Mouse (Mus musculus) cerebellum, adult 18-20 months (tissue): ENCODE data around the gene Cadm4.

Experiments used
- DNase-seq, 2 experiments: peaks; one replicate each; pipeline ENCODE4 v3.0.0; 2021

The Cadm4 gene

DNA sequence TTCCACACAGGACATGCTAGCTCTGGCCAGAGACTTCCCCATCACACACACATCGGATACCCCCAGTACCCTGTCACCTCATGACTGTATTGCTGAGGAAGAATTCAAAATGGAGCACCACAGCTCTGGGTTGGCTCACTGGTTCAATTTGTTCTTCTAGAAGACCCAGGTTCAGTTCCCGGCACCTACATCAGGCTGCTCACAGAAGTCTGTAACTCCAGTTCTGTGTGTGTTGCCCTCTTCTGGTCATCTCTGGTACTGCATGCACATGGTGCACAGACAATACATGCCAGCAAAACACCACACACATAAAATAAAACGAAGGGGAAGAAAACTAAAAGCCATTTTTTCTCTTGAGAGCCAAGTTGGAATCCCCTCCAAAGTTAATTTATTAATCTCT, 12.7 kb upstream of the Cadm4 start:
- no peak for DNase-seq

DNA sequence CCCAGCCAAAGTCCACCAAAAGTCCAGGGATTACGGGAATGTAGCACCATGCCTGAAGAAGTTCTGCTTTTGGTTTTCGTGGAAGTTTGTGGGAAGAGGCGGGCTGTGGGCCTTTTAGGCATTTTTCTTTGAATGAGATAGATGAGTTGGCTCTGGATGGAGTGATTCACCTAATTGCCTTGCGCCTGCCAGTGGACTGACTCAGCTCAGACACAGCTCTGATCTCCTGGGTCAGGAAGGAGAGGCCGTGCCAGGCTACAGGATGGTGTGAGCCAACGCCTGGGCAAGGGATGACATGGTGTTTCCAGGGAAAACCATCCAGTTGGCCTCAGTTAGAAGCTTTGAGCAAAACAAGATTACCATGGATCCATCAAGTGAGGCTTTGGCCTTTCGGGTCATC, 11.5 kb upstream of the Cadm4 start:
- DNase-seq = peak; percentile 62 to 72

DNA sequence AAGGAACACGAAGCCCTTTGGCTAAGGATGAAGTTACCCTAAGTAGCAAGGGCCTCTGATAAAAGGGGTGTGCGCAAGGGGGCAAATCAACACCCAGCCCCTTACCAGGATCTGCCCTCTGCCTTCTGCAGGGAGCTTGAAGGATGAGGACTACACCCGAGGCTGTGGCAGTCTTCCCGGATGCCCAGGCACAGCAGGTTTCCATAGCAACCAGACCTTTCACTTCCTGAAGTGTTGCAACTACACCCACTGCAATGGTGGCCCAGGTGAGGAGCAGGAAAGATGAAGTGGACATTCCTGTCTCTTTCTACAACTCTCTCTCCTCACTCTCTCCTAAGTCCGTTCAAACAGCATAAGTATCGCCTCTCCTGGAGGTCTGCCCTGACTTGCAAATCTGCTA, 9.4 kb upstream of the Cadm4 start:
- no peak for DNase-seq

DNA sequence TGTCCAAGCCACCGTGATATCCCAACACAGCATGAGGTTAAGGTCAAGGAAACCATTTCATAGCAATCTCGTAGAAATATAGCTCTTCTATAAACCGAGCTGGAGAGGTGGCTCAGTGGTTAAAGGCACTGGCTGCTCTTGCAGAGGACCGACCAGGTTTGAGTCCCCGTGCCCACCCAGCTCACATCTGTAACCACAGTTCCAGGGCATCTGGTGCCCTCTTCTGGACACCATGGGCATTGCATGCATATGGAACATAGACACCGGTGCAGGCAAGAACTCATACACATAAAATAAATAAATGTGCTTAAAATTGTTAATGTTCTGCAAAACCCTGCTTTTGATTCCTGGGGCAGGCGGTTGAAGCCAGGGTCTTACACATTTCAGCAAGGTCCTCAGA, 8.9 kb upstream of the Cadm4 start:
- peak in 1 of 2 experiments; percentile 42 for DNase-seq

DNA sequence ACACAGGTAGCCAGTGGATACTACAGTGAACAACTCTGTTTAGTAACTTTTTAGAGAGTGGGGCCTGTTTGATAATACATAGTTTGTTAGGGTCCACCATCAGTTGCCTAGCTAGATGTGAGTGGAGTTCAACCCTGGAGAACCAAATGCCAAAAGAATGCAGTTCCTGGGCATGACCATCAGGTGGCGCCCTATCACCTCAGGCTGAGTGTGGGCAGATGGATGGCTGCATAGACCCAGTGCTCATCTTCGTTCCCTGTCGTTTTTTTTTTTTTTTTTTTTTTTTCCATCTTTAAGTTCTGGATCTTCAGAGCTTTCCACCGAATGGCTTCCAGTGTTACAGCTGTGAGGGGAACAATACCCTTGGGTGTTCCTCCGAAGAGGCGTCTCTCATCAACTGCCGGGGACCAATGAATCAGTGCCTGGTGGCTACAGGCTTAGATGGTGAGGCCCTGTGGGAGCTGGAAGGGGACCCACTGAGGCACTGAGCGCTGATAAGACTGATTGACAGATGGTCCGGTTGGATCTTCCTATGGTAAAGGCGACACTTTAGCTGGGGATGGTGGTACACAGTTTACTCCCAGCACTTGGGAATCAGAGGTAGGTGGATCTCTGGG, 7.8 kb upstream of the Cadm4 start:
- peak; percentile 81 to 82 for DNase-seq

DNA sequence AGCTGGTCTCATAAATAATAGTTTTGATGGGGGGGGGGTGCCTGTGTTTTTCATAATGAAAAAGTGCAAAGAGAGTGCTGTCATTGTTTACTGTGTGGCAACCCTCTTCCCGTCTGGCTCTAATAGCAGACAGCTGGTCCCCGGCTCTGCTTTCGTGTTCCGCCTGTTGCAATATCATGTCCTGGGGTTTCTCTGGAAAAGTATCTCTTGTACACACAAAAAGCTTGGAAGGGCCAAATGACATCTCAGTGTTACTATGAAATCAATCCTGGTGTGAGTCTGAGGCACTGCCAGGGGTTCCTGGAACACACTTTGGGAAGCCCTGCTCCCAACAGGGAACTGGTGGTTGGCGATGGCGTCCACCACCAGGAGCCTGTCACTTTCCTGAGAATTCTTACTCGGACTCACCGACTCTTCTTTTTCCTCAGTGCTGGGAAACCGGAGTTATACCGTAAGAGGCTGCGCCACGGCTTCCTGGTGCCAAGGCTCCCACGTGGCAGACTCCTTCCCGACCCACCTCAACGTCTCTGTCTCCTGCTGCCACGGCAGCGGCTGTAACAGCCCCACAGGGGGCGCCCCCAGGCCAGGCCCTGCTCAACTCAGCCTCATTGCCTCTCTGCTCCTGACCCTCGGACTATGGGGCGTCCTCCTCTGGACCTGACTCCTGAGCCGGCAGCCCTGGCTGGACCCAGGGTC, 6.9 kb upstream of the Cadm4 start:
- DNase-seq = peak in 1 of 2 experiments; percentile 54

DNA sequence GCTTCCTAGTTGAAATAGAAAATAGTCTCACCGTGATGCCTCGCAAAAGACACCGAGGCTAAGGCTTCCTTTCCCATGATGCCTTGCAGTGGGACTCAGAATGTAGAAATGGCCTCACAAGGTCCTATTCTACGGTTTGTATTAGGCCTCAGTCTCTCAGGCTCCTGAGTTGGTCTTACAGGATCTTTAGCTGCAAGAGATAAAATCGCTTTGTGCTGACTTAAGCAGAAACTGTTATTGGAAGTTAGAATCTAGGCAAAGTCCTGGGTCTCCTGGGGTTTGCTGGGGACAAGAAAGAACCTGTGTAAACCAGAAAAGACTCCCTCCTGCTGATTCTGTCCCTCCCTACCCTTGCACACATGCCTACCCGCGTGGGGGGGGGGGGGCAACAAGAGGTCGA, 5.5 kb upstream of the Cadm4 start:
- DNase-seq = no peak

DNA sequence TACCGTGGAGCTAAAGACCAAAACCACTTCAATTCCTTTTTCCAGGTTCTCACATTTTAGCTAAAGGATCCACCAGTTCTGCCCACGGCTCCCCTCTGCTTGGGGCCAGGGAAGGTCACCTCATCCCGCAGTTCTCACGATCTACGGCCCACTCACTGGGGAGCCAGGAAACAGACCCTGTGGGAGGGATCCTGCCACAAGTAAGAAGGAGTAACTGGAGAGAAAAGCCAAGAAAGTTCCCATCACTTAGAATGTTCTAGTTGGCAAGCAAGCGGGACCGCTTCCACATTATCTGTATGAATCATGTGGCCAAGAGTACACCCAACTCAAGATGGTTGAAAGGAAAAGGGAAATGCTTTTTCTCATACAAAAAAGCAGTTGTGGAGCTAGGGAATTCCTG, 5.0 kb upstream of the Cadm4 start:
- no peak for DNase-seq

DNA sequence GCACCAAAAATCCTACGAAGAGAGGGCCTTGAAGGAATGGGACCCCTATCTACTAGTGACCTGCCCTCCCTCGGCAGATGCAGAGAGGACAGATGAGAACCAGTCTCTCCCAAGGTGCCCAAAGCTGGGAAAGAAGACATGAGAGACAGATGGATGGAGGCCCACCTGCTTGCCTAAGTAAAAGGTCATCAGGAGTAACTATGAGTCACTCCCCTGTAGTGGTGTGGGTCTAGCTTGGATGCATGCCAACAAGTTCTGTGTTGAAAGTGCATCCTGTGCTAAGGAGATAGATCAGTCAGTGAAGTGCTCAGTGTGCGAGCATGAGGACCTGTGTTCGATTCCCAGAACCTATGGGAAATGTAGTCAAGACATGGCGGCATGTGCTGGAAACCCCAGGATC, 2.9 kb upstream of the Cadm4 start:
- DNase-seq = no peak

DNA sequence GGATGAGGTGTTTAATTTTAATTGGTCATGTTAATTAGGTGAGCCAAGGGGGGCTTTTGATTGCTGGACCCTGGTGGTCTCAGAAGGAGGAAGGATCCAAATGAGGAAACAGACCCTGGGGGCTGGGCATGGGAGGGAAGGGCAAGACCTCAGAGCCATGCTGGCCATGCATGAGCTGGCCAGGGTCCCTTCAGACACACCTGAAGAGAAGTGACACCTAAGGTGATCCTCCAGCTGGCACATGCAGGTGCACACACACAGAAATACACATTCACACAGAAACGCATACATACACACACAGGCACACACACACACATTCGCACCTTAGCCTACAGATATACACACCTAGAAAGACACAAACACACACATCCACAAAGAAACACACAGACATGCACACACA, 2.1 kb upstream of the Cadm4 start:
- DNase-seq = no peak

DNA sequence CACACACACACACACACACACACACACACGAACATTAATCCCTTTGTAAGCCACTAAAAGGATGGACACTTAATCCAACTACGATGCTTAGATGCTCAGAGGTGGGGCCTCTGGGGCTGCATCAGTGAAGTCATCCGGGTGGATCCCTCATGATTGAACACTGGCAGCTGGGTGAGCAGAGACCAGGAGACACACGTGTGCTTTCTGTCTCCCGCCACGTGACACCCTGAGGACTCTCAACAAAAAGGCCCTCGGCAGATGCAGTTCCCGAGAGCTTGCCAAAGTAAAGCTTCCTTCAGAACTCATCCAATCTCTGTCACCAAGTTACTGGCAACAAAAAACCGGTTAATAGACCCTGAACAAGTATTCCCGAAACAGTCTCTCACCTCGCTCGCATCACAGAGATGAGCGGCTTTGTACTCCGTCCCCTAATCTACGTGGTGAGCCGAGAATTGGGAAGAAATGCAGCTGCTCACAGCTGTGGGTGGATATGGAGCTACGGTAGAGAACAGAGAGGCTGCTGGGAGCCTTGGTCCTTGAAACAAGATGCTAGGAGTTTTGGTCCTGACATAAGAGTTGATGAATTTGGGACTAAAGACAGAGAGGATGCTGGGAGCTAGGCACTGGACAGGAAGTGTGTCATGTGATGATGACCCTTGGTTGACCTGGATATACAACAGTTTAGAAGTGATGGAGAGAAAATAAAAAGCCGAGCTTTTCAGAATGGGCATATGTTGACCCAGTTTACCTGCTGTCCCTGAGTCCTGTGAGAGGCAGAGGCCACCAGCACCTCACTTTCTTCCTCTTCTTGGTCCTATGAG, 1.5 kb upstream of the Cadm4 start:
- DNase-seq = peak in 1 of 2 experiments; percentile 24

DNA sequence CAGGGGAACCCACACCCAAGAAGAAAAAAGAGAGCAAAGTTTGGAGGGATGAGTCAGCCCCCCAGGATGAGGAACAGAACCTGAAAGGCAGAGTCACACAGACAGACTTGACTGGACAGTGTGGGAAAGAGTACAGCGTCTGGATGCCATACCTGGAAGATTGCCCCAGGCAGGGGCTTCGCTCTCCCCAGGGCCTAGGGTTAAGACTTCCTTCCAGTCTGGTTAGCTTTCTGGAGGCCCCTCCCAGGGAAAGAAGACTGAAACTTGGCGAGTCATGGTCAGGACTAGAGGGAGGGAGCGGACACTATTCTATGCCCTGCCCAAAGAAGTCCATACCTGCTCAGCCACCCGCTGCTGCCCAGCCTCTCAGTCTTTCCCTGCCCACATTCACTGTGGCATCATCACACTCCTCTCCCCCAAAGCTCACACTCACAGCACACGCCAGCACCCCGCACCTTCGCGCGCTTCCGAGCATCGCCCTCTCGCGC, 793 bp upstream of the Cadm4 start:
- no peak for DNase-seq

DNA sequence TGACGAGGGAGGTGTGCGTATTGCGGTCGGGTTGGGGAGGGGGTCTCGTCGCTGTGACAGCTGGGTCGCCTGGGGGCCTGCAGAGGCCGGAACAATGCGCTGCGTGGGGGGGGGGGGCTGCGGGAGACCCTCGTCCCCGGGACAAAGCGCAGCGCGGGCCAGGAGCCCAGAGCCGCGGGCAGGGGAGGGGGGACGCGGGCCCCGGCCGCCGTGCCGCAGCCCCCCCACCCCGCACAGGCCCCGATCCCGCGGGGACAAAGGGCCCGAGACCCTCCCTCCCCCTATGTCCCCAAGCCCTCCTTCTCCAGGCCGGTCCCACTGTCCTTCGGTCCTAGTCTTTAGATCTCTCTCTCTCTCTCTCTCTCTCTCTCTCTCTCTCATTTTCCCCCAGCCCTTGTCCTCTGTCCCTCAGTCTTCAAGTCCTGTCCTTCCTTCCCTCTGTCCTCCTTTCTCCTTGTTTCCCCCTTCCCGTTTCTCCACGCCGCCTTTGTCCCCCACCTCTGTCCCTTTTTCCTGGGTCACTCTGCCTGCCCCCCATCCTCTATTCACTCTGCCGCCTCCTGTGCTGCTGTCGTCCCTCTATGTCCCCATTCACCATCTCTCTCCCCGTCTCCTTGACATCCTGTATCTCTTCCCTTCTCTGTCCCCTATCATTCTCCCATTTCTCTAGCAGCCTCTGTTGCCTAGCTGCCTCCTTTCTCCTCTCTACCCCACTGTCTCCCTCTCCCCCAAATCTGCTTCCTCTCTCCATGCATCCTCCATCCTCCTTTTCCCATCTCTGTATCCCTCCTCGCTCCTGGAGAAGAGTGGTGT, 591 bp downstream of the Cadm4 start:
- no peak for DNase-seq

DNA sequence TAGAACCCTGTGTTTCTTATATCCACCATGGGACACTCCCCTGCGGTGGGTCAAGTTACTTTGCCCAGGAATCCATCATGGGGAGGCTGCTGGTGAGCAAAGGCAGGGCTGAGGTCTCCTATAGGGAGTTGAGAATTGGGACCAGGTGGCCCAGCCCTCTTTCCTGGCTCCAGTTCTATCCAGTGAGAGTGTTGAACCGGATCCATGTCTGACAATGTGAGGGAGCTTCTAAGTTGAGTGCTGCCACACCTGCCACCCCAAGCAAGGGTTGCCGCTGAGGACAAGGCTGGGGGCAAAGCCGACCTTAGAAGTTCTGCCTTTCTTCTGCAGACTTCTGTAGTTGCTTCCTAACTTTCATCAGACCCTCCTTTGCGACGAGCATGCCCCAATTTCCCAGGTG, 1.5 kb downstream of the Cadm4 start:
- peak in 1 of 2 experiments; percentile 32 for DNase-seq

DNA sequence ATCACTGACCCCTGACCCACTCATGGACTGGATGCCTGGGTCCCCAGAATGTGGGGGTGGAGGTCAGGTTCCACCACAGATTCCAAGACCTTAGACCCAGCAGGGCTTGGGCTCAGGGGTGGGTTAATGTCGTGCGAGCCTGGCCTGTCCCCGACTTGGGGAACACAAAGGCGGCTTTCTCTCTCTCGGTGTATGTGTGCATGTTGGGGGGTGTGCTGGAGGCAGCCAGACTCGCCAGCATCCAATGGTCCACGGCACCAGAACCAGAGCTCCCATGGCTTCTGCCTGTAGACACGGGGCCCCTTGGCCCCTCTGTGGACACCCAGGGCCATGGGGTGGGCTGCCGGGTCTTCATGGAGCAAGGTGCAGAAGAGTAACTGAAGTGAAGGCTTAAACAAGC, 3.7 kb downstream of the Cadm4 start:
- DNase-seq = no peak

DNA sequence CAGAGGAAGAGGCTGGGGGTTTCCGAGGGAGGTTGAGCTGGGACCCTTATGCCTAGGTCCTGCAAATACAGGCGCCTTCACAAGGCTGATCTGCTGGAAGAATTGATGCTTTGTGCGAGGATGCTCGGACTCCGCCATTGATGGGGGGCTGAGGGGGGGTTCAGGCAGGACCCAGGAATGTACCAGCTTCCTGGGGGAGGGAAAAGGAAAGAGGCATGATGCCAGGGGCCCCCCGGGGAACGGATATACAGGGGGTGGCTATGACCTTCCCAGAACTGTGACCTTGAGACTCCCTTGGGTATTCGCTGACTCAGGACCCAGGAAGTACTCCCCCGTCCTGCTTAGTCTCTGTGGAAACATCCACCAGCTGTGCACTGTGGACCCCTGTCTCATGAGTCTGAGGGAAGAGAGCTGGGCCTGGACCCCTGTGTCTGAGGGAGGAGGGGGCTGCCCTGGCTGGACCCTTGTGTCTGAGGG, 4.9 kb downstream of the Cadm4 start:
- peak in 1 of 2 experiments; percentile 24 for DNase-seq

DNA sequence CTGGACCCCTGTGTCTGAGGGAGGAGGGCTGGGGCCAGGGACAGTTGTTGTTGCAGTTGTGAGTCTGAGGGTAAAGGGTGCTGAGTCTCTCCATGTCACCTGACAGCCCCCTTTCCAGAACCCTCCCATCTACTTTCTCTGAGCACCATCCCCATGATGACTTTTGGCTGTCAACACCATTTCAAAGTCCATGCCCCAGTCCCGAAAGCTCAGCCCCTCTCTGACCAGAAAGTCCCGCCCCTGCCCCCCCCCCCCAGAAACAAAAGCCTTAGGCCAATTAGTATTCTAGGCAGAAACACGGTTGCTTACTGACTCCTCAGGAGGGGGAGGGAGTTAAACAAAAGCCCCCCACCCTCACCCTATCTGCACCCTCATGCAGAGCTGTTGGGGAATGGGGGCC, 5.6 kb downstream of the Cadm4 start:
- DNase-seq = no peak

DNA sequence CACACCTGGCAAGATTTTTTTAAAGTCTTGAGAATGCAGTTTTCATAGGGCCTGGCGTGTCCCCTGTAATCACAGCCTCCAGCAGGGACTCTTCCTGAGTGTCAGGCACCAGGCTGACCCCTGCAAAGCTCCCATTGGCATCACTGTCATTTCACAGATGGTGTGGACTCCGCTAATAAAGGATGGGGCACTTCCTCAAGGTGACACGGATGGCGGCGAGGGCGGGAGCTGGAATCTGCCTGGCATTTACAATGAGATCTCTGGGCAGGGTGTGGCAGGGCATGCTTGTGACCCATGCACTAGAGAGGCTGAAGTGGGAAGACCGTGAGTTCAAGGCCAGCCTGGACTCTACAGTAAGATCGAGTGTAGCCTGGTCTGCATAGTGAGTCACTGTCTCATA, 6.5 kb downstream of the Cadm4 start:
- DNase-seq = peak in 1 of 2 experiments; percentile 59

DNA sequence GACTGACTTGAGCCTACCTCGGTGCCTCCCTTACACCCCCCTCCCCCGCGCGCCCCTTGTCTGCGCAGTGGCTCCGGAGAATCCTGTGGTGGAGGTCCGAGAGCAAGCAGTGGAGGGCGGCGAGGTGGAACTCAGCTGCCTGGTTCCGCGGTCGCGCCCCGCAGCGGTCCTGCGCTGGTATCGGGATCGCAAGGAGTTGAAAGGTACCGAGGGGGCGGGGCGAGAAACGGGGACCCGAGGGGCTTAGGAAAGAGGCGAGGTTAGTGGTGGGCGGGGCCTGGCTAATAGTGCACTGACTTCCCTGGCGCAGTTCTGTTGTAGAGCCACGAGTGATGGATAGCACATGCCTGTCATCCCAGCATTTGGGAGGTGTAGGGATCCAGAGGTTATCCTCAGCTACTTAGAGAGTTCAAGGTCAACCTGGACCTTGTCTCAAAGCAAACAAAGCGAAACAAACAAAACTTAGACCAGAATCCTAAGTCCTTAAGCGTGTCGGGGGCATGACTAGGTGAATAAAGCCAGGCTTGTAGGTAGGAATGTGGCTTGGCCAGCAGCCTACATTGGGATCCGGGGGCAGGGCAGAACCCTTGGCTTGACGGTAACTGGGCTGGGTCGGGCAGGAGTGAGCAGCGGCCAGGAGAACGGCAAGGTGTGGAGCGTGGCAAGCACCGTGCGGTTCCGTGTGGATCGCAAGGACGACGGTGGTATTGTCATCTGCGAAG, 18.2 kb downstream of the Cadm4 start:
- no peak for DNase-seq

DNA sequence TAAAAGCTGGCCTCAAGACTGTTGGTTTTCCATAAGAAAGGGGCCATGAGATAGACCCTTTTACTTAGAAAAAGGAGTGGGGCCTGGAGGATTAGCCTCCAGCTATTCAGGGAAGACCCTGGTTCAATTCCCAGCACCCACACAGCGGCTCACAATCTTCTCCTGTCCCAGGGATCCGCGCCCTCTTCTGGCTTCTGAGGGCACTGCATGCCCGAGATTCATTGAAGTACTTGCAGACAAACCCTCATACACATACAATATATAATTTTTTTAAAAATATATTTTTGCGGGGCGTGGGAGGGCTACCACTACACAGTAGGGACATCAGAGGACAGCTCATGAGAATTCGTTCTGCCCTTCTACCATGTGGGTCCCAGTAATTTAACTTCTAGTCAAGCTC, 19.1 kb downstream of the Cadm4 start:
- DNase-seq = peak in 1 of 2 experiments; percentile 48

DNA sequence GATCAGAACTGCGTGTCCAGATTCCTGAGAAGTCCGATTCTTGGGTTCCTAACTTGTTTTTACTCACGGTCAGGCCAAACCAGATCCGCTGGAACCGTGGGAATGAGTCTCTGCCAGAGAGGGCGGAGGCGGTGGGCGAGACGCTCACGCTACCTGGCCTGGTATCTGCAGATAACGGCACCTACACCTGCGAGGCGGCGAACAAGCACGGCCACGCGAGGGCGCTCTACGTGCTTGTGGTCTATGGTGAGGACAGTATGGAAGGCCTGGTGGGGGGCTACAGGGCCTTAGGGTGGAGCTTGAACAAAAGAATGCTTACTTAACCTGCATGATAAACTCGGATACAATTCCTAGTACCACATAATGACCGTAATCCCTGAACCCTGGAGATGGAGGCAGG, 19.7 kb downstream of the Cadm4 start:
- DNase-seq = peak in 1 of 2 experiments; percentile 50

DNA sequence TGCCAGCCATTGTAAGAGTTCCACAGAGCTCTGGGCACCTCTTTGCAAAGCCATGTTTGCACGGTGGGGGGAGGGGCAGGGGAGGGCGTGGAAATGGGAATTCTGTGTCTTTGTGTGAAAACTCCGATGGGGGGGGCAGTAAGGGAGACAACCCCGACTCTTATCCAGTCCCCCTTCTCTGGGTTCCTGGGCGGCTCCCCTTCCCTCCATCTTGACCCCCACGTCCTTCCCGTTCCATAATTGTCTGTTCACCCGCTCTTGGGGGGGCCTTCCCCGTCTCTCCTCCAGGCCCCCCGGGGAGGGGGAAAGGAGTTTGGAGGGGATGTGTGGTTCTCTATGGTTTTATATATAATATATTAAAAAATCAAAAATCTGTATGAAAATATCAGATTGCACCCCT, 22.2 kb downstream of the Cadm4 start:
- DNase-seq = no peak
